Mouse (Mus musculus) spleen, adult 2 months (tissue): ENCODE data around the gene Reln. TPM values are rescaled to one million over a fixed set of nuclear protein-coding genes. Genes with fewer than 3 reads are reported as not detected.

ENCODE experiments used
- DNase-seq, 2 experiments: peaks; one replicate each; pipeline versions ENCODE4 v3.0.0 to v3.0.0-alpha.2; 2012 to 2021; ENCODE audit warnings: low spot score in 2 of 2, low read depth in 1 of 2
- H3K27ac ChIP-seq: fragments of 200-500 bp; 2 replicates; pipeline ENCODE4 v1.5.1; 2012; ENCODE audit warnings: low read length, inconsistent platforms; ENCODE audit not compliant: insufficient read depth
- H3K27me3 ChIP-seq: fragments of 200-500 bp; 2 replicates; pipeline ENCODE4 v1.6.1; 2012; ENCODE audit warnings: mild to moderate bottlenecking, moderate library complexity, low read length, inconsistent platforms; ENCODE audit not compliant: control insufficient read depth, insufficient read depth
- H3K36me3 ChIP-seq: fragments of 200-500 bp; 2 replicates; pipeline ENCODE4 v1.6.1; 2012; ENCODE audit warnings: mild to moderate bottlenecking, low read length, inconsistent platforms; ENCODE audit not compliant: control insufficient read depth, insufficient read depth
- H3K4me1 ChIP-seq: fragments of 200-500 bp; 2 replicates; pipeline ENCODE4 v1.6.1; 2011; ENCODE audit warnings: inconsistent platforms; ENCODE audit not compliant: control insufficient read depth, insufficient read depth, insufficient read length
- H3K4me3 ChIP-seq: fragments of 200-500 bp; 2 replicates; pipeline ENCODE4 v1.5.1; 2011; ENCODE audit warnings: mild to moderate bottlenecking, inconsistent platforms; ENCODE audit not compliant: insufficient read depth, insufficient read length; ENCODE audit errors: extremely low read depth
- CTCF ChIP-seq: fragments of 200-500 bp; IDR thresholded peaks from 2 replicates; pipeline ENCODE4 v1.5.1; 2011; ENCODE audit warnings: mild to moderate bottlenecking, inconsistent platforms; ENCODE audit not compliant: insufficient read depth, insufficient read length, insufficient replicate concordance; ENCODE audit errors: extremely low read depth
- POLR2A ChIP-seq: fragments of 200-500 bp; IDR thresholded peaks from 2 replicates; pipeline ENCODE4 v1.6.1; 2011; ENCODE audit warnings: low read depth, low read length, inconsistent platforms
- WGBS: fragments of 180-500 bp; shearing (Covaris S2); methylation state at CpG from one replicate; pipeline ENCODE4 v1.1.7; 2018; 5-methylcytosine and 5-hydroxymethylcytosine counted together
- polyA plus RNA-seq: library from polyadenylated mRNA; depleted of rRNA; stranded (reverse); fragments of >200 nt; gene quantifications from 2 replicates; pipeline ENCODE4 v1.2.3, GENCODE M21; 2012

The Reln gene
- polyA plus RNA-seq, 1 experiment, result 3.8 TPM

DNA sequence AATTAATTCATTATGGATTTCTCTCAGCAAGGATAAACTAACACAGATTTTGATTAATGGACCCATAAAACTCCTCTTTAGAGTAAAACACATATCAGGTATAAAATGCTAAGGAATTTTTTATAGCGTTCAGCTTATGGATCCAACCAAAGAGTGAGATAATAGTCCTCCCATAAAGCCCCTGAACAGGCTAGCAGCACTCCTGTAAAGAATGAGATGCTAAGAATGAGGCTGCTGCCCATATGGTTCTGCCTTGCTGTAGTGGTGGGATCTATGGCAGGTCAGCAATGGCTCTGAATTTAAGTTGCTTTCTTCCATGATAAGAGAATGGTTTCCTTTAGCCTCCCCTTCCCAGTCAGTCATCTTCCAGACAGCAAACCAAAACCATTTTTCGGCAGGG, 147.6 kb downstream of the Reln start:
- no peak overlapping the region for H3K4me3 ChIP-seq
- no peak for DNase-seq
- H3K4me1 ChIP-seq, result no peaks in the 10 kb centered on the region
- H3K27ac ChIP-seq, result no peak overlapping the region
- H3K27me3 ChIP-seq, result no peaks in the 10 kb centered on the region
- TF ChIP-seq CTCF, result no peak
- 85% methylated on average over 2 of the region's 2 CpGs for WGBS
- no peaks in the 10 kb centered on the region for H3K36me3 ChIP-seq

DNA sequence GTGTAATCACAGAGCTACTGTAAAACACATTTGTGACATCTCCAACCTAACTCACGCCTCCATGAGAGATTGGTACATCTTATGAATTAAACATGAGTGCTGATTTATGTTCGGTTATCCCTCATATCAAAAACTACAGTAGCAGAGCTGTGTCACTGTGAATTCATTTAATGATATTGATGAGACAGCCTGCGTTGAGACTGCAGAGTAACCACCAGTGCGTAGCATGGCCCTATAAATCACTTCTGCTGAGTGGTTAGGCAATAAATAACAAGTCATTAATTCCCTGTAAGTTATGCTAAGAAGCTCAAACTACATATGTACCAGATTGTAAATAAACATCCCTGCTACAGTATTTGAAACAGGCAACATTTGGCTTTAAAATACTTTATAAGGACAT, 148.0 kb downstream of the Reln start:
- WGBS, result 77% methylated on average over 4 of the region's 4 CpGs

DNA sequence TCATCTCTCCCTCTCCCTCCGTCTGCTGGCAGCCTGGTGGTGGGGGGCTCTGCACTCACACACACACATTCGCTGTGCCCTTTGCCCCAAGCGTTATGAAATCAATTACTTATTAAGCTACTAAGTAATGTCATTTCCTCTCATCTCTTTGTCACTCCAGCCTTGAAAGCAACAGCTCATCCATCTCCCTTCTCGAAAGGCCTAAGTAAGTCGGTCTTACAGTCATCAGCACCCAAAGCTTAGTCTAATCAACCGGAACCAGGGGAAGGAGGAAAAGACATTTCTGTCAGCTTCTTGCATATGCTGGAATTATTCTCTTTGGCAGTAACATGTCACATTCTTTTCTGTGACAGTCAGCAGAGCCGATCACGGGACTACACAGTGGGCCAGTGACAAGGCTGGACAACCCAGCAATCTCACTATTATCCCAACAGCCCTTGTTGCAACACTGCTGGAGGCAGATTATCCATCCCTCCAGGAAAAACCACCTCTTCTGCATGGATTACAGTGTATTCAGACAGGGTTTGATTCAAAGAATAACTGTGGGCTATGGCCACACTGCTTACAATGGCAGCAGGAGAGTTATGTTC, 149.1 kb downstream of the Reln start:
- TF ChIP-seq POLR2A (no peak), CTCF (no peak)
- H3K27me3 ChIP-seq, result no peaks in the 10 kb centered on the region
- H3K4me3 ChIP-seq, result no peak overlapping the region

More for the DNA sequence above, 148.0 kb downstream of the Reln start:
- Histone ChIP-seq H3K27ac (no peak overlapping the region), H3K4me1 (no peaks in the 10 kb centered on the region), H3K27me3 (no peaks in the 10 kb centered on the region), H3K36me3 (no peaks in the 10 kb centered on the region), H3K4me3 (no peak overlapping the region)
- TF ChIP-seq POLR2A (no peak), CTCF (no peak)
- DNase-seq, result no peak

DNA sequence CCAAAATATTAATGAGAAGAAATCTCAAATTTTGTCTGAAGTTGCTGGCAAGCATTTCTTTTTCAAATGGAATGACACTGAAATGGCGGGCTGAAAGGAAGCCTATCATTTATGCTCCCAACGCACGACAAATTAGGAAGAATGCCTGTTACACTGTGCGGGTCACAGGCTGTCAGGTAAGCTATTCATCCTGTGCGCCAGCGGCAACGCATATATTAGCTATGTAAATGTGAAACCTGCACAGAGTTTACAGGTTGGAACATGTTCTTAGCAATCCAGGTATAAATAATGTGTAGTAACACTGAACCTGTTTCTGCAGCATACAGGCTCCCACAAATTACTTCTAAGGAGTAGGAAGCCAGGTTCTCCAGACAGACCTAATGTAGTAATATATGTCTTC, 152.7 kb downstream of the Reln start:
- 87% methylated on average over 7 of the region's 7 CpGs for WGBS
- no peak for DNase-seq
- H3K27ac ChIP-seq, result no peak overlapping the region
- H3K27me3 ChIP-seq, result no peaks in the 10 kb centered on the region
- no peak for TF ChIP-seq CTCF
- no peak for TF ChIP-seq POLR2A
- H3K4me3 ChIP-seq, result no peak overlapping the region
- no peaks in the 10 kb centered on the region for H3K4me1 ChIP-seq
- no peaks in the 10 kb centered on the region for H3K36me3 ChIP-seq

More for the DNA sequence above, 149.1 kb downstream of the Reln start:
- no peaks in the 10 kb centered on the region for H3K4me1 ChIP-seq
- DNase-seq, result no peak
- no peak overlapping the region for H3K27ac ChIP-seq
- H3K36me3 ChIP-seq, result no peaks in the 10 kb centered on the region
- 85% methylated on average over 8 of the region's 8 CpGs for WGBS

DNA sequence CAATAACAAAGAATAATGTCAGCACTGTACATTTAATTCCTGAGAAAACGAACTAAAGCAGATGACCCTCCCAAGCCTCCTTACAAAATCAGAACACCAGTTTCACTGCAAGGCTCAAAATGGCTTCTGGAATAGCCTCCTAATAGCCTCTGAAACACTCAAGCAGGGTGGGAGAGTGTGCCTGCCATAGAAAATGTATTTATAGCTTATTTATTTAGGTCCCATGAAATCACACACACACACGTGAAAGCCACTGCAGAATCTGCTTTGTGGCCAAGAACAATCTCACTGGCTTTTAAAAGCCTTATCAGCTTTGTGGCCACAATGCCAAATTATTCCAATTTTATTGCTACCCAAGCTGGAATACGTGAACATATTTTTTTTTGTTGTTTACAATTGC, 154.2 kb downstream of the Reln start:
- H3K4me3 ChIP-seq, result no peak overlapping the region
- no peak overlapping the region for H3K27ac ChIP-seq
- TF ChIP-seq CTCF (no peak), POLR2A (no peak)
- H3K4me1 ChIP-seq, result no peaks in the 10 kb centered on the region
- no peaks in the 10 kb centered on the region for H3K27me3 ChIP-seq
- DNase-seq, result no peak
- H3K36me3 ChIP-seq, result no peaks in the 10 kb centered on the region
- WGBS, result 67% methylated on average over 3 of the region's 3 CpGs

DNA sequence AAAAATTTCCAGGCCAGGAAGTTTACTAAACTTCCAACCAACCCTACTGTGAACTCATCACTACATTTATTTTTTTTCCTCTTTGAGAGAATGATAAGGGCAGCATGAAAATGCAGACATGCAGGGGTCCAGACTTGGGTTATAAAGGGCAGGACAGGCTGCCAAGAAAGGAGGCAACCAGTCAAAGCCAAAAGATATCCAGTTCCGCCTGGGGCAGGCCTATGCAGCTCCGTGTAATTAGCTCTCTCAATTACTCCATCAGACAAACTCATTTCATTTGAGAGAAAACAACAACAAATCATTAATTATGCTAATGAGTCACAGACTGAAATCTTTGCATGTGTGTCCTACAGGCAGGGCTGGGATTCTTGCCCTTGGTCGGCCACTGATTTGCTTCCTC, 156.9 kb downstream of the Reln start:
- Histone ChIP-seq H3K27ac (no peak overlapping the region), H3K4me1 (no peaks in the 10 kb centered on the region), H3K36me3 (no peaks in the 10 kb centered on the region), H3K4me3 (no peak overlapping the region), H3K27me3 (no peaks in the 10 kb centered on the region)
- TF ChIP-seq CTCF (no peak), POLR2A (no peak)
- no peak for DNase-seq
- WGBS, result 78% methylated on average over 3 of the region's 3 CpGs

DNA sequence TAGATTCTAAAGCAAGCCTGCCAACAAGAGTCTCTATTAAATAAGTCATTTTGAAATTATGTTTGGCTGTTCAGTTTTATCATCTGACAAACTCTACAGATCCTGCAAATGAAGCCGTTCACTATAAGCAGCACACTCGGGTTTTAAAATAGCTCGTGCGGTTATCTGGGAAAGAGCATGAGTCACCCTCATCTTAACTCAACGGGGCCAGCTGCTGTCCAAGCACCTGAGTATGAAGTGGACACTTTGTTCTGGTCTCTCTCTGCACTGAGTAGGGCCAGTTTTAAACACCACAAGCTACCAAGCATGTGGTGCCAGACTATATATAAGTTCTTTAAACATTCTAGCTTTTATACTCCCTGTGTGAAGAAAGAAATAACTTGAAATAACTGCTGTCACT, 168.0 kb downstream of the Reln start:
- Histone ChIP-seq H3K4me3 (no peak overlapping the region), H3K27me3 (no peaks in the 10 kb centered on the region), H3K27ac (no peak overlapping the region), H3K4me1 (no peaks in the 10 kb centered on the region), H3K36me3 (no peaks in the 10 kb centered on the region)
- WGBS, result 82% methylated on average over 5 of the region's 5 CpGs
- no peak for TF ChIP-seq POLR2A
- TF ChIP-seq CTCF, result no peak
- no peak for DNase-seq
